Mouse (Mus musculus): ENCODE results near the gene Sprr2a2. TPM values are rescaled to one million over a fixed set of nuclear protein-coding genes. Genes with fewer than 3 reads are reported as not detected.
"Not testable (repeated sequence)": the region's sequence is repeated elsewhere in the genome, so short reads cannot be mapped to it uniquely, and the experiment has no call there.

Gene Sprr2a2
- polyA plus RNA-seq (2012; rRNA removed): 1.3 and 1.7 TPM in 2 replicates

GRCm38 (mm10) chr3:92215569-92215968 lies at the start of gene Sprr2a2, which contains the start of gene Sprr2a1:
Gene Sprr2a2, plus strand, starts transcription at chr3:92215920.
Gene Sprr2a1, plus strand, starts transcription at chr3:92215799.
- H3K27ac ChIP-seq (ENCODE audit: insufficient read depth, low read length); H3K27me3 ChIP-seq (ENCODE audit: control insufficient read depth, insufficient read depth, low read length); H3K4me3 ChIP-seq (replicated peaks; ENCODE audit: insufficient read depth, low read depth, low read length); H3K4me1 ChIP-seq (ENCODE audit: control insufficient read depth, insufficient read depth, low read length); DNase-seq: not testable (repeated sequence)
- no CpG with 5 or more reads among the region's 2 CpGs for WGBS

DNA sequence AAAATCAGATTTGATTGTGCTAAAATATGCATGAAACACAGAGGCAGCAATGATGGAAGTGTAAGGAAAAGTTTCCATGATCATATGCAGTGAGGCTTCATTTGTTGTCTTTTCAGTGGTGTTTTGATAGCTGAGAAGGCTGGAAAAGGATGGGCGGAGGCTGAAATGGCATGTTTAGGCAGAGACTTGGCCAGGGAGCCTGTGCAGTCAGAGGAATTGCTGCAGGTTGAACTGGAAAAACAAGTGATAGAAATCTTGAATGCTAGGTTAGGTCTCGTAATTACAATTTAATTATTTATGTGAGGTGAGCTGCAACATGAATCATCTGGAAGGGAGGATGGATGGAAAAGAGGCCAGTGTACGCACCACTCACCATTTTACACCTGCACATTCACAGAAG lies 45.9 kb upstream of the Sprr2a2 start:
- 91% methylated on average over 3 of the region's 3 CpGs for WGBS
- H3K4me3 ChIP-seq (replicated peaks; ENCODE audit: insufficient read depth, low read depth, low read length): no peak overlapping the region
- H3K27ac ChIP-seq (ENCODE audit: insufficient read depth, low read length): no peak overlapping the region
- TF ChIP-seq POLR2A (IDR thresholded peaks at IDR 0.05; ENCODE audit: borderline replicate concordance, insufficient read depth, low read length) (no peak), CTCF (IDR thresholded peaks at IDR 0.05; ENCODE audit: borderline replicate concordance, insufficient read depth, low read depth, low read length) (no peak)
- no peaks in the 10 kb centered on the region for H3K27me3 ChIP-seq (ENCODE audit: control insufficient read depth, insufficient read depth, low read length)
- DNase-seq: no peak
- no peaks in the 10 kb centered on the region for H3K4me1 ChIP-seq (ENCODE audit: control insufficient read depth, insufficient read depth, low read length)

DNA sequence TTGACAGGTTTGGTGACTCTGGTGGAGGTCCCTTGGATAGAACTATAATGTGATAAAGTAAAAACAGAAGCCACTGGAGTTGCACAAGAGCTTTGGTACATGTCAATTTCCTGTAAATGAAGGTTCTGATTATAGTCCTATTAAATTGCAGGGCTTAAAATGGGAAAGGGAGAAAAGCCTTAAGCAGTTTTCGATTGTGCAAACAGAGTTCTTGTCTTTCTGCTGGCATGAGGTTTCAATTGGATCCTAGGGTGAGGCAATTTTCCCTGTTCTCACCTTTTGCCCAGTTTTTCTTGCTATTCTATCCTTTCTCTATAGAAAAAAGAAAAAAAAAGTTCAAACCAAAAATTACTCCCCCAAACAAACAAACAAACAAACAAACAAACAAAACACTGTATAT lies 38.8 kb upstream of the Sprr2a2 start:
- no peak overlapping the region for H3K4me3 ChIP-seq (replicated peaks; ENCODE audit: insufficient read depth, low read depth, low read length)
- DNase-seq: no peak
- no peak overlapping the region for H3K27ac ChIP-seq (ENCODE audit: insufficient read depth, low read length)
- TF ChIP-seq CTCF (IDR thresholded peaks at IDR 0.05; ENCODE audit: borderline replicate concordance, insufficient read depth, low read depth, low read length) (no peak), POLR2A (IDR thresholded peaks at IDR 0.05; ENCODE audit: borderline replicate concordance, insufficient read depth, low read length) (no peak)
- no peaks in the 10 kb centered on the region for H3K27me3 ChIP-seq (ENCODE audit: control insufficient read depth, insufficient read depth, low read length)
- 67% methylated on average over 1 of the region's 1 CpGs for WGBS
- no peaks in the 10 kb centered on the region for H3K4me1 ChIP-seq (ENCODE audit: control insufficient read depth, insufficient read depth, low read length)

- H3K27ac ChIP-seq (ENCODE audit: insufficient read depth, low read length): no peak overlapping the region
- H3K4me3 ChIP-seq (replicated peaks; ENCODE audit: insufficient read depth, low read depth, low read length): no peak overlapping the region
- TF ChIP-seq CTCF (IDR thresholded peaks at IDR 0.05; ENCODE audit: borderline replicate concordance, insufficient read depth, low read depth, low read length) (no peak), POLR2A (IDR thresholded peaks at IDR 0.05; ENCODE audit: borderline replicate concordance, insufficient read depth, low read length) (no peak)
- 80% methylated on average over 6 of the region's 6 CpGs for WGBS
- no peak for DNase-seq
- H3K27me3 ChIP-seq (ENCODE audit: control insufficient read depth, insufficient read depth, low read length): no peaks in the 10 kb centered on the region
- no peaks in the 10 kb centered on the region for H3K4me1 ChIP-seq (ENCODE audit: control insufficient read depth, insufficient read depth, low read length)
Measured at GRCm38 (mm10) chr3:92195512-92196200, 20.1 kb upstream of the Sprr2a2 start.

GRCm38 (mm10) chr3:92211133-92211925 lies 4.4 kb upstream of the Sprr2a2 start:
- H3K27me3 ChIP-seq (ENCODE audit: control insufficient read depth, insufficient read depth, low read length); DNase-seq; H3K4me3 ChIP-seq (replicated peaks; ENCODE audit: insufficient read depth, low read depth, low read length); H3K4me1 ChIP-seq (ENCODE audit: control insufficient read depth, insufficient read depth, low read length); H3K27ac ChIP-seq (ENCODE audit: insufficient read depth, low read length): not testable (repeated sequence)
- WGBS: no CpG with 5 or more reads among the region's 16 CpGs

GRCm38 (mm10) chr3:92212059-92212458 lies 3.7 kb upstream of the Sprr2a2 start:
- WGBS: no CpG with 5 or more reads among the region's 1 CpGs
- not testable (repeated sequence) for DNase-seq; H3K4me1 ChIP-seq (ENCODE audit: control insufficient read depth, insufficient read depth, low read length); H3K27ac ChIP-seq (ENCODE audit: insufficient read depth, low read length); H3K4me3 ChIP-seq (replicated peaks; ENCODE audit: insufficient read depth, low read depth, low read length); H3K27me3 ChIP-seq (ENCODE audit: control insufficient read depth, insufficient read depth, low read length)

GRCm38 (mm10) chr3:92213651-92214050 lies 2.1 kb upstream of the Sprr2a2 start:
- H3K4me3 ChIP-seq (replicated peaks; ENCODE audit: insufficient read depth, low read depth, low read length); H3K27ac ChIP-seq (ENCODE audit: insufficient read depth, low read length); DNase-seq; H3K27me3 ChIP-seq (ENCODE audit: control insufficient read depth, insufficient read depth, low read length); H3K4me1 ChIP-seq (ENCODE audit: control insufficient read depth, insufficient read depth, low read length): not testable (repeated sequence)

DNA sequence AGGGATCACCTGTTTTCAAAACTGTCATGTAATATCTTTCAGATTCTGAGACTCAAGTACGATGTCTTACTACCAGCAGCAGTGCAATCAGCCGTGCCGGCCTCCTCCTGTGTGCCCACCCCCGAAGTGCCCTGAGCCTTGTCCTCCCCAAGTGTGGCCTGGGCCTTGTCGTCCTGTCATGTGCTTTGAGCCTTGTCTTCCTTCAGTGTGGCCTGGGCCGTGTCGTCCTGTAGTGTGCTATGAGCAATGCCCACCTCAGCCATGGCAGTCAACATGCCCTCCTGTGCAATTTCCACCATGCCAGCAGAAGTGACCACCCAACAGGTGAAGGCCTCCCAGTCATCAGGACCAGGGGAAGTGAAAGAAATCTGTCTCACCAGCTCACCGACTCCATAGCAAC lies 3.3 kb downstream of the Sprr2a2 start:
- not testable (repeated sequence) for H3K4me1 ChIP-seq (ENCODE audit: control insufficient read depth, insufficient read depth, low read length); H3K27ac ChIP-seq (ENCODE audit: insufficient read depth, low read length); H3K27me3 ChIP-seq (ENCODE audit: control insufficient read depth, insufficient read depth, low read length); H3K4me3 ChIP-seq (replicated peaks; ENCODE audit: insufficient read depth, low read depth, low read length); DNase-seq
- no CpG with 5 or more reads among the region's 8 CpGs for WGBS

DNA sequence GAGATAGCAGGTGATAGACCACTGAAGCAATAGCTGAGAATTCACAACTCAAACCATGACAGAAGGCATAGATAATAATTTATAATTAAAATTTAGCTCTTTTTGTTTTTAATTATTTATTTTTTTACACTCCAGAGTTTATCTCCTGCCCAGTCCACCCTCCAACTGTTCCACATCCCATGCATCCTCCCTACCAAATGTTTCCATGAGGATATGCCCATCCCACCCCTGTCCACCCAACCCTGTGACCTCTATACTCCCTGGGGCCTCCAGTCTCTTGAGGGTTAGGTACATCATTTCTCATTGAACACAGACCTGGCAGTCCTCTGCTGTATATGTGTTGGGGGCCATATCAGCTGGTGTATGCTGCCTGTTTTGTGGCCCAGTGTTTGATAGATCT lies 8.0 kb downstream of the Sprr2a2 start:
- not testable (repeated sequence) for DNase-seq; H3K4me3 ChIP-seq (replicated peaks; ENCODE audit: insufficient read depth, low read depth, low read length); H3K27ac ChIP-seq (ENCODE audit: insufficient read depth, low read length); H3K4me1 ChIP-seq (ENCODE audit: control insufficient read depth, insufficient read depth, low read length); H3K27me3 ChIP-seq (ENCODE audit: control insufficient read depth, insufficient read depth, low read length)

GRCm38 (mm10) chr3:92227410-92227809 lies 11.7 kb downstream of the Sprr2a2 start:
- H3K4me3 ChIP-seq (replicated peaks; ENCODE audit: insufficient read depth, low read depth, low read length); H3K27ac ChIP-seq (ENCODE audit: insufficient read depth, low read length); H3K27me3 ChIP-seq (ENCODE audit: control insufficient read depth, insufficient read depth, low read length); H3K4me1 ChIP-seq (ENCODE audit: control insufficient read depth, insufficient read depth, low read length); DNase-seq: not testable (repeated sequence)
- 54% methylated on average over 3 of the region's 3 CpGs for WGBS

- not testable (repeated sequence) for H3K27ac ChIP-seq (ENCODE audit: insufficient read depth, low read length); H3K4me1 ChIP-seq (ENCODE audit: control insufficient read depth, insufficient read depth, low read length); H3K27me3 ChIP-seq (ENCODE audit: control insufficient read depth, insufficient read depth, low read length); H3K4me3 ChIP-seq (replicated peaks; ENCODE audit: insufficient read depth, low read depth, low read length); DNase-seq
- WGBS: no CpG with 5 or more reads among the region's 5 CpGs
Measured at GRCm38 (mm10) chr3:92236463-92237189, 20.9 kb downstream of the Sprr2a2 start.

DNA sequence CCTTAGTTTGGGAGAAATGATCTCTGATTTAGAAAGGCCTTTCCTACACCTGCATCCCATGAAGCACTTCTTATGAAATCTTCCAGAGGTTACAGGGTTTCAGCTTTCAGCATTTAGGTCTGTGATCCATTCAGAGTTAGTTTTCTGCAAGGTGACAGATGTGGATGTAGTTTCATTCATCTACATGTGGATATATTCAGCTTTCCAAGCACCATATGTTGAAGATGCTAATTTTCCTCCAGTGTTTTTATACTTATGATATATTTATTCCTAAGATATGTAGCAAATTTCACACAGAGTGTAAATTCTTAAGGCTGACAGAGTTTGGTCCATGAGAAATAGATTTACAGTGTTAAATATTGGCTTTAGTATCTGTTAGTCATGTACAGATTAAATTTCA lies 23.0 kb downstream of the Sprr2a2 start:
- H3K27ac ChIP-seq (ENCODE audit: insufficient read depth, low read length); H3K4me3 ChIP-seq (replicated peaks; ENCODE audit: insufficient read depth, low read depth, low read length); H3K4me1 ChIP-seq (ENCODE audit: control insufficient read depth, insufficient read depth, low read length); DNase-seq; H3K27me3 ChIP-seq (ENCODE audit: control insufficient read depth, insufficient read depth, low read length): not testable (repeated sequence)

Data from cerebellum, adult 2 months (tissue).